Mouse (Mus musculus): ENCODE data around the gene Sp1.

Sp1 gene

DNA sequence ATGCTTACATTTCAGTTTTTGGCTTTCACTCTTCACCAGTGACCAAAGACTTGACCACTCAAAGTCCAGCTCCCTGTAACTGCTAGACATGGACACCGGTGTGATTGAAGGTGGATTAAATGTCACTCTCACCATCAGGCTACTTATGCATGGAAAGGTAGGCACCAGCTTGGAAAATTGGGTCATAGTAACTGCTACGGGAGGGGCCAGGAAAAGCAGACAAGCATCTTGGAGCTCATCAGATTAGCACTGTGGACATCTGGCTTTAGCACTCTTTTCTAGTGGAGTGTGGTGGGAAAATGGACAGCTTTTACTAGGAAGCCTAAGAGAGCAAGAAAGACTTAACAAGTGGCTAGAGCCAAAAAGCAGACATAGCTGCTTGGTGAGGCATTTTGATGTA, 67.3 kb downstream of the Sp1 start:
- no peak for DNase-seq (ENCODE audit: low spot score in 2 of 2)

DNA sequence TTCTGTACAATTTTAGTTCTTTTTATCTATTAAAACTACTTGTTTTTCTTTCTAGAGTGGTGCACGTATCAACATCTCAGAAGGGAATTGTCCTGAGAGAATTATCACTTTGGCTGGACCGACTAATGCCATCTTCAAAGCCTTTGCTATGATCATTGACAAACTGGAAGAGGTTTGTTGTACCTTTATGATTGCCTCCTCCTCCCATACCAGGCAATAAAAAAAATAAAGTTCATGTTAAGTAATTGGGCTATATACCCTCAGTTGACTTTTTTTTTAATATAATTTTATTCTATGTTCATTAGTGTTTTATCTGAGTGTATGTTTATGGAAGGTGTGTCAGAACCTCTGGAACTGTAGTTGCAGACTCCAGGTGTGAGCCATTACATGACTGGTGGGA, 68.6 kb downstream of the Sp1 start:
- no peak for DNase-seq (ENCODE audit: low spot score in 2 of 2)

DNA sequence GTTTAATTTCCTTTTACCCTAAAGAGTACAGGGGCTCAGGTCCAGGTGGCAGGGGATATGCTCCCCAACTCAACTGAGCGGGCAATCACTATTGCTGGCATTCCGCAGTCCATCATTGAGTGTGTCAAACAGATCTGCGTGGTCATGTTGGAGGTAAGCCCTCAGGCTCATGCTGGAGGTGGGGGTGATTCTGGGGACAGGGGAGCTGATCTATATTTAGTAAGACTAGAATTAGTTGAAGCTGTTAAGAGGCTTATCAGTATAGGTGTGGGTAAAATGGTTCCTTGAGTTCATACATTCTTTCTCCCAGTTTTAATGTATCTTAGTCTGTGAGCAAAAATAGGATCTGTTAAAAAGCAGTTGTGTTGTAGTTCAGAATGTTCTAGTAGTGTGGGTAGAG, 77.2 kb downstream of the Sp1 start:
- no peak for DNase-seq (ENCODE audit: low spot score in 2 of 2)

DNA sequence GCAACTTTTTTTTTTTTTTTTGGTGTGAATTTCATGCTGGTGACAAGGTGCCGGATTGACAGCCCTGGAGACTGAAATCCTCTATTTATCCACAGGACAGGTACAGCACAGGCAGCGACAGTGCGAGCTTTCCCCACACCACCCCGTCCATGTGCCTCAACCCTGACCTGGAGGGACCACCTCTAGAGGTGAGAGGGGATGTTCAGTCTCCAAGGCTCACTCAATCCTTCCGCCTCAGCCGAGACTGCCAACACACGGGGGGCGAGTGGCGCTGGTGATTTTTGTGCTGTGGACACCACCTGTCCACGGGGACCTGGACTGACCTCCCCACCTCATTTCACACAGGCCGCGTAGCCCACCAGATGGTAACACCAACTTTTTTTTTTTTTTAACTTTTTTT, 79.9 kb downstream of the Sp1 start:
- no peak for DNase-seq (ENCODE audit: low spot score in 2 of 2)

Data from frontal cortex, postnatal 14 days (tissue).